Mouse (Mus musculus) embryo, embryonic 11 days (tissue): ENCODE measurements around the gene Ftsj3.
A peak's percentile ranks its signal among the peaks of the same experiment; 100 is the strongest.
"Not testable (repeated sequence)": the region's sequence is repeated elsewhere in the genome, so short reads cannot be mapped to it uniquely, and the experiment has no call there.

Experiments used
- DNase-seq: peaks from one replicate; pipeline ENCODE4 v3.0.0-alpha.2; 2015

Ftsj3 gene

GRCm38 (mm10) chr11:106268326-106269059, 12.6 kb upstream of the Ftsj3 start:
- DNase-seq: peak; percentile 54

- peak; percentile 29 for DNase-seq
Observed at GRCm38 (mm10) chr11:106267871-106268270, 12.0 kb upstream of the Ftsj3 start.

GRCm38 (mm10) chr11:106267311-106267852, 11.5 kb upstream of the Ftsj3 start:
- DNase-seq: peak; percentile 18

GRCm38 (mm10) chr11:106266431-106266830, 10.6 kb upstream of the Ftsj3 start:
- no peak for DNase-seq

- DNase-seq: no peak
Observed at GRCm38 (mm10) chr11:106265570-106265969, 9.7 kb upstream of the Ftsj3 start.

GRCm38 (mm10) chr11:106264988-106265387, 9.1 kb upstream of the Ftsj3 start:
- no peak for DNase-seq

GRCm38 (mm10) chr11:106263963-106264362, 8.1 kb upstream of the Ftsj3 start:
- no peak for DNase-seq

- no peak for DNase-seq
Observed at GRCm38 (mm10) chr11:106260826-106261450, 5.1 kb upstream of the Ftsj3 start.

GRCm38 (mm10) chr11:106256775-106257174, 896 bp upstream of the Ftsj3 start:
- DNase-seq: no peak

GRCm38 (mm10) chr11:106255174-106255573, 705 bp downstream of the Ftsj3 start:
- no peak for DNase-seq

GRCm38 (mm10) chr11:106254767-106255166, 1.1 kb downstream of the Ftsj3 start:
- no peak for DNase-seq

GRCm38 (mm10) chr11:106249326-106249725, 6.6 kb downstream of the Ftsj3 start:
- no peak for DNase-seq

- DNase-seq: peak; percentile 26
Observed at GRCm38 (mm10) chr11:106246834-106247233, 9.0 kb downstream of the Ftsj3 start.

- DNase-seq: not testable (repeated sequence)
Observed at GRCm38 (mm10) chr11:106233978-106234377, 21.9 kb downstream of the Ftsj3 start.

- no peak for DNase-seq
Observed at GRCm38 (mm10) chr11:106220603-106221002, 35.3 kb downstream of the Ftsj3 start.

GRCm38 (mm10) chr11:106216730-106217490, 39.0 kb downstream of the Ftsj3 start, which contains the start of gene Ddx42:
Ddx42 (plus strand) TSS chr11:106216926.
- DNase-seq: peak; percentile 97

- DNase-seq: peak; percentile 99
Observed at GRCm38 (mm10) chr11:106215927-106216729, 39.8 kb downstream of the Ftsj3 start, which contains the start of gene Ccdc47. Ccdc47 (minus strand) TSS chr11:106216344.

- DNase-seq: no peak
Observed at GRCm38 (mm10) chr11:106215450-106215859, 40.4 kb downstream of the Ftsj3 start.

GRCm38 (mm10) chr11:106214856-106215255, 41.0 kb downstream of the Ftsj3 start:
- DNase-seq: no peak

GRCm38 (mm10) chr11:106212771-106213170, 43.1 kb downstream of the Ftsj3 start:
- no peak for DNase-seq

- DNase-seq: no peak
Observed at GRCm38 (mm10) chr11:106202123-106202465, 53.8 kb downstream of the Ftsj3 start, which contains the start of gene Strada. Strada (minus strand) TSS chr11:106202168.
